Mouse (Mus musculus) leukemia stem cell, adult 10-12 weeks (primary cell): ENCODE data around the gene Zfp324. TPM values are rescaled to one million over a fixed set of nuclear protein-coding genes. Genes with fewer than 3 reads are reported as not detected.

Experiments
- polyA plus RNA-seq: library from polyadenylated mRNA; stranded (reverse); fragments of >175 nt; gene quantifications from 2 replicates; pipeline ENCODE4 v1.2.3, GENCODE M21; 2012; ENCODE audit warnings: low replicate concordance

Zfp324 gene
- 11.5 and 14.8 TPM in 2 replicates for polyA plus RNA-seq

GRCm38 (mm10) chr7:12965678-12966091, at the start of gene Zfp324:
TSS of gene Zfp324 (plus strand) at chr7:12965838.

GRCm38 (mm10) chr7:12921705-12922465, 43.8 kb upstream of the Zfp324 start, which contains the start of gene Rps5:
TSS of gene Rps5 (plus strand) at chr7:12922290.

GRCm38 (mm10) chr7:12927191-12927680, 38.4 kb upstream of the Zfp324 start, which contains the start of gene Rnf225:
TSS of gene Rnf225 (plus strand) at chr7:12927416.

GRCm38 (mm10) chr7:12977682-12978389, 12.2 kb downstream of the Zfp324 start, which contains the start of gene Zfp446:
TSS of gene Zfp446 (plus strand) at chr7:12977848.

GRCm38 (mm10) chr7:12998053-12998452, 32.4 kb downstream of the Zfp324 start, which contains the start of gene Slc27a5:
TSS of gene Slc27a5 (minus strand) at chr7:12998192.

GRCm38 (mm10) chr7:12998851-12999250, 33.2 kb downstream of the Zfp324 start, which contains the start of gene Trim28:
TSS of gene Trim28 (plus strand) at chr7:12999114.

GRCm38 (mm10) chr7:13010005-13010908, 44.6 kb downstream of the Zfp324 start, which contains the start of gene Zbtb45:
TSS of gene Zbtb45 (minus strand) at chr7:13010034.

Other genes with a start within 250 kb of the Zfp324 start
- not detected in 2 replicates for gene Vmn2r56, start 230.8 kb upstream of the Zfp324 start, polyA plus RNA-seq
- not detected in 2 replicates for gene Zscan18, start 162.2 kb upstream of the Zfp324 start, polyA plus RNA-seq
- gene Zfp329, start 147.0 kb upstream of the Zfp324 start, polyA plus RNA-seq: 0.12 and 0.32 TPM in 2 replicates
- gene Zfp110, start 131.1 kb upstream of the Zfp324 start, polyA plus RNA-seq: 1.0 and 2.1 TPM in 2 replicates
- 0.27 and 0.66 TPM in 2 replicates for gene Zfp128, start 84.7 kb upstream of the Zfp324 start, polyA plus RNA-seq
- 1.0 and 5.7 TPM in 2 replicates for gene Zscan22, start 68.0 kb upstream of the Zfp324 start, polyA plus RNA-seq
- 253 and 1,360 TPM in 2 replicates for gene Rps5, start 43.5 kb upstream of the Zfp324 start, polyA plus RNA-seq
- gene Rnf225, start 38.4 kb upstream of the Zfp324 start, polyA plus RNA-seq: 3.4 TPM in 2 replicates
- gene Zfp446, start 12.0 kb downstream of the Zfp324 start, polyA plus RNA-seq: 6.8 and 12.0 TPM in 2 replicates
- gene Slc27a5, start 32.4 kb downstream of the Zfp324 start, polyA plus RNA-seq: not detected in 2 replicates
- gene Trim28, start 33.3 kb downstream of the Zfp324 start, polyA plus RNA-seq: 64.0 and 158 TPM in 2 replicates
- 143 and 179 TPM in 2 replicates for gene Zbtb45, start 44.2 kb downstream of the Zfp324 start, polyA plus RNA-seq
- 29.9 and 190 TPM in 2 replicates for gene Chmp2a, start 69.0 kb downstream of the Zfp324 start, polyA plus RNA-seq
- 107 and 227 TPM in 2 replicates for gene Ube2m, start 72.4 kb downstream of the Zfp324 start, polyA plus RNA-seq
- 2.6 and 3.3 TPM in 2 replicates for gene Mzf1, start 88.9 kb downstream of the Zfp324 start, polyA plus RNA-seq
- not detected in 2 replicates for gene Vmn1r85, start 129.3 kb downstream of the Zfp324 start, polyA plus RNA-seq
- 0.03 TPM in 1 of 2 replicates, not detected in the other for gene Vmn1r86, start 154.1 kb downstream of the Zfp324 start, polyA plus RNA-seq
- not detected in 2 replicates for gene Vmn1r87, start 174.3 kb downstream of the Zfp324 start, polyA plus RNA-seq
- not detected in 2 replicates for gene Vmn1r88, start 193.7 kb downstream of the Zfp324 start, polyA plus RNA-seq
- gene Vmn1r89, start 247.2 kb downstream of the Zfp324 start, polyA plus RNA-seq: not detected in 2 replicates